Mouse (Mus musculus) intestine, embryonic 14.5 days (tissue): Measurements from ENCODE around the gene Aurkb. TPM values are rescaled to one million over a fixed set of nuclear protein-coding genes. Genes with fewer than 3 reads are reported as not detected.

Experiments used
- ATAC-seq: fragments of 200-750 bp; cut with Nextera tagmentation; replicated peaks from 2 replicates; pipeline ENCODE4 v1.8.0; 2017; ENCODE audit warnings: low read depth, moderate number of reproducible peaks, moderate TSS enrichment, moderate library complexity; ENCODE audit not compliant: low FRiP score, low TSS enrichment
- DNase-seq: peaks from one replicate; pipeline ENCODE4 v3.0.0-alpha.2; 2018; ENCODE audit warnings: low spot score
- H3K27ac ChIP-seq: fragments of 300-500 bp; sonication (generic); 2 replicates; pipeline ENCODE4 v1.5.1; 2014; ENCODE audit warnings: low read depth, mild to moderate bottlenecking, control low read depth
- H3K27me3 ChIP-seq: fragments of 300-500 bp; sonication (generic); replicated peaks from 2 replicates; pipeline ENCODE4 v1.6.1; 2014; ENCODE audit warnings: low read length, control low read depth; ENCODE audit not compliant: control insufficient read depth, insufficient read depth
- H3K36me3 ChIP-seq: fragments of 300-500 bp; sonication (generic); 2 replicates; pipeline ENCODE4 v1.6.1; 2014; ENCODE audit warnings: low read length, control low read depth; ENCODE audit not compliant: control insufficient read depth, insufficient read depth
- H3K4me1 ChIP-seq: fragments of 300-500 bp; sonication (generic); replicated peaks from 2 replicates; pipeline ENCODE4 v1.6.1; 2014; ENCODE audit warnings: low read length, control low read depth, mixed read lengths; ENCODE audit not compliant: control insufficient read depth, insufficient read depth
- H3K4me2 ChIP-seq: fragments of 300-500 bp; sonication (generic); 2 replicates; pipeline ENCODE4 v1.6.1; 2014; ENCODE audit warnings: low read length
- H3K4me3 ChIP-seq: fragments of 300-500 bp; sonication (generic); 2 replicates; pipeline ENCODE4 v1.5.1; 2014; ENCODE audit warnings: low read depth, low read length, control low read depth, mixed read lengths
- H3K9ac ChIP-seq: fragments of 300-500 bp; sonication (generic); 2 replicates; pipeline ENCODE4 v1.6.1; 2014; ENCODE audit warnings: mild to moderate bottlenecking, low read length
- H3K9me3 ChIP-seq: fragments of 300-500 bp; sonication (generic); 2 replicates; pipeline ENCODE4 v1.6.1; 2016; ENCODE audit warnings: low read length, control low read depth; ENCODE audit not compliant: control insufficient read depth
- WGBS: fragments of 180-500 bp; shearing (Covaris S2); extraction: QIAGEN DNeasy Blood & Tissue Kit; methylation state at CpG from one replicate; pipeline ENCODE4 v1.1.7; 2014; 5-methylcytosine and 5-hydroxymethylcytosine counted together
- polyA plus RNA-seq: library from polyadenylated mRNA; unstranded; fragments of >200 nt; fragmentation: Nextera tagmentation; extraction: Ambion mirVana; gene quantifications from 2 replicates; pipeline ENCODE4 v1.2.1, GENCODE M21; 2014

The Aurkb gene
- polyA plus RNA-seq, 1 experiment from 2014 or later, result 150 TPM

- Histone ChIP-seq H3K4me2 (peak overlapping the region; percentile 98), H3K27me3 (no peaks in the 10 kb centered on the region), H3K9ac (peak overlapping the region; percentile 51), H3K27ac (peak overlapping the region; percentile 92), H3K4me1 (peaks cover 43% of the 10 kb centered on the region), H3K4me3 (peak overlapping the region; percentile 46), H3K36me3 (peaks cover 44% of the 10 kb centered on the region), H3K9me3 (no peaks in the 10 kb centered on the region)
- whole genome bisulfite sequencing, result under 1% methylated on average over 23 of the region's 23 CpGs
- DNase-seq (peak; percentile 89), ATAC-seq (peak; percentile 26)
Measured at GRCm38 (mm10) chr11:69099915-69100345, 54.5 kb downstream of the Aurkb start.

GRCm38 (mm10) chr11:69100639-69101360 is 55.4 kb downstream of the Aurkb start:
- peaks cover 53% of the 10 kb centered on the region for H3K36me3 ChIP-seq
- no peaks in the 10 kb centered on the region for H3K9me3 ChIP-seq
- H3K4me2 ChIP-seq, result peak overlapping the region; percentile 98
- peak overlapping the region; percentile 46 for H3K4me3 ChIP-seq
- ATAC-seq, result no peak
- H3K4me1 ChIP-seq, result peaks cover 40% of the 10 kb centered on the region
- DNase-seq, result no peak
- 90% methylated on average over 20 of the region's 20 CpGs for WGBS
- peak overlapping the region; percentile 32; the same call in 1 of the 2 replicates for H3K9ac ChIP-seq
- H3K27me3 ChIP-seq, result no peaks in the 10 kb centered on the region
- H3K27ac ChIP-seq, result 0 out of 2 replicates have a peak overlapping the region, but pooled peaks have one; percentile 92

Other genes starting within 250 kb of the Aurkb start
- 60.0 and 60.3 TPM in 2 replicates for gene Ndel1, start 173.8 kb upstream of the Aurkb start, polyA plus RNA-seq
- gene Rnf222, start 157.1 kb upstream of the Aurkb start, polyA plus RNA-seq, result 0.07 and 0.11 TPM in 2 replicates
- 1,271 and 1,334 TPM in 2 replicates for gene Rpl26, start 144.1 kb upstream of the Aurkb start, polyA plus RNA-seq
- gene Odf4, start 118.6 kb upstream of the Aurkb start, polyA plus RNA-seq, result 0.22 TPM in 1 of 2 replicates, not detected in the other
- 9.6 and 9.9 TPM in 2 replicates for gene Arhgef15, start 88.2 kb upstream of the Aurkb start, polyA plus RNA-seq
- gene Slc25a35, start 77.5 kb upstream of the Aurkb start, polyA plus RNA-seq, result 3.0 and 3.2 TPM in 2 replicates
- 67.3 and 72.7 TPM in 2 replicates for gene Rangrf, start 70.5 kb upstream of the Aurkb start, polyA plus RNA-seq
- 32.9 and 38.7 TPM in 2 replicates for gene Pfas, start 37.2 kb upstream of the Aurkb start, polyA plus RNA-seq
- 46.6 and 53.1 TPM in 2 replicates for gene Ctc1, start 29.7 kb upstream of the Aurkb start, polyA plus RNA-seq
- gene Borcs6, start 14.1 kb downstream of the Aurkb start, polyA plus RNA-seq, result 8.8 TPM in 2 replicates
- gene Tmem107, start 25.2 kb downstream of the Aurkb start, polyA plus RNA-seq, result 50.1 and 58.9 TPM in 2 replicates
- 76.7 TPM in 2 replicates for gene Vamp2, start 42.8 kb downstream of the Aurkb start, polyA plus RNA-seq
- 10.5 and 13.4 TPM in 2 replicates for gene Per1, start 49.6 kb downstream of the Aurkb start, polyA plus RNA-seq
- gene Hes7, start 74.8 kb downstream of the Aurkb start, polyA plus RNA-seq, result 0.28 and 0.32 TPM in 2 replicates
- 0.19 and 0.30 TPM in 2 replicates for gene 9130213A22Rik, start 76.9 kb downstream of the Aurkb start, polyA plus RNA-seq
- 0.18 and 0.71 TPM in 2 replicates for gene Aloxe3, start 80.2 kb downstream of the Aurkb start, polyA plus RNA-seq
- gene Alox12b, start 111.3 kb downstream of the Aurkb start, polyA plus RNA-seq, result 0.12 and 0.28 TPM in 2 replicates
- 0.13 and 0.15 TPM in 2 replicates for gene Alox8, start 152.2 kb downstream of the Aurkb start, polyA plus RNA-seq
- gene Gucy2e, start 191.4 kb downstream of the Aurkb start, polyA plus RNA-seq, result 0.01 TPM in 1 of 2 replicates, not detected in the other